Mouse (Mus musculus) heart, adult 10 weeks (tissue): ENCODE results near the gene Ubald2. TPM values are rescaled to one million over a fixed set of nuclear protein-coding genes. Genes with fewer than 3 reads are reported as not detected.

Source experiments
- polyA plus RNA-seq: library from polyadenylated mRNA; stranded (reverse); fragments of 350-450 nt; fragmentation: Illumina TruSeq; extraction: RNeasy Lipid Tissue Mini Kit (QIAGEN cat#74804); gene quantifications from one replicate; pipeline ENCODE4 v1.2.3, GENCODE M21; 2014; ENCODE audit warnings: low read depth, low replicate concordance

Ubald2 gene
- 29.6 TPM for polyA plus RNA-seq

DNA sequence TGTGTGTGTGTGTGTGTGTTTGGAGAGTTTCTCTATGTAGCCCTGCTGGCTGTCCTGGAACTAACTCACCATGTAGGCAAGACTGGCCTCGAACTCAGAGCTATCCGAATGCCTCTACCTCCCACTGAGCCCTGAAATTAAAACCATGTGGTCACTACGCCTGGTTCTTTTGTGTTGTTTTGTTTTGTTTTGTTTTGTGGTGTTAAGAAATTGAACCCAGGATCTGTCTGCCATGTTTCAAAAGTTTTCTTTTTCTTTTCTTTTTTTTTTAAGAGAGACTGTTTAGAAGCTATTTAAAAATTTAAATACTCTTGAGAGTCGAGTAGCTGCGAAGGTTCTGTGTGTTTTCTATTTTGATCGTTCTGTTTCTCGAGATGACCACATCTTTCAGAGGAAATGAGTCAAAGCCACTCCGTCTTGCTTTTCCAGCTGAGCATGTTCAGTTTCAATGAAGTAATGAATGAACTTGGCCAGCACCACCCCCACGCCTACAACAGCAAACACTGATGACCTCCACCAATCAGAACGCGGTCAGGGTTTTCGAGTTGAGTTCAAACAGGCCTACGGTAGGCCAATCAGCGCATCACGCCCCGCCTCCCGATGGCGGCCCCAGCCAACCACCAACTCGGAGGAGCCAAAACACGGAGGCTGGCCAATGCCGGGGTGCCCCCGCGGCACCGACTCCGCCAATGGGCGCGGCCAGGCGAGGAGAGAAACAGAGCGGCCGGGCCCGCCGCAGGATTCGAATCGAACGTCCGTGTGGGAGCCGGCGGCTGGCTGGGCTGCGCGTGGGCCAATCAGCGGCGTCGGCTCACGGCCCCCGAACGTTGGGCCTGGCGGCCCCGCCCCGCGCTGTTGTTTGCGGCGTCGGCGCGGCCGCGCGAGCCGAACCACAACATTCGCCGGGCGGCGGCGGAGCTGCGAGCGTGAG lies at the start of gene Ubald2:
Ubald2 (plus strand) TSS at position 739 of the 931 bp plus-strand sequence.

DNA sequence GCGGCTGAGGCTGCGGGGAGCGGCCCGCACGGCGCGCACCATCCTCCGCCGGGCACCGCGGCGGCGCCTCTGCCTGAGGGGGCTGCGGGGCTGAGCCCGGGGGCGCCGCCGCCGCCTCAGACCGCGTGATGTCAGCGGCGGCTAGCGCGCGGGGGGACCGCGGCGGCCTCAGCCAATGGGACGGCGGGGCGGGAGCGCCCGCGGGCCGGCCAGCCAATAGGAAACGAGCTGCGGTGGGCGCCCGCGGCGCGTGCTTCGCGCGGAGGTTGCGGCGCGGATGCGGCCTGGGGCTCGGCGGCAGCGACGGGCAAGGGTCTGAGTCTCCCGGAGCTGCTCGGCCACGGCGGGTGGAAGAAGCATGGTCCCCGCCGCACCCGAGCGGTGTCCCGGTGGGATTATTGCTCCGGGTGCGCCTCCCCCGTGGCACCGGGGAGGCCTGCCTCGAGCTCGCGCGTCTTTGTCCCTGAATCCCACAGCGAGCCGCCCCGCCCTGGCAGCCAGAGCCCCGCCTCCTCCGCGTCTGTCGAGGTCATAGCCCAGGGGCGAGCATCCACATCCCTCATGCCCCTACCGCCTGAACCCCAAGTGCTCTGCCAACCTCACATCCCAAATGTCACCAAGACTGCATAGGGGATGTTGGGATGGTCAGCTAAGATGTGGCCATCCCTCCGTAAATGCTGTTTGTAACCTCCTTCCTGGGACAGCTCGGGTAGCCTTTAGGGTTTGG lies 20.8 kb upstream of the Ubald2 start, which contains the start of gene Rnf157:
Rnf157 (minus strand) TSS at position 129 of the 727 bp plus-strand sequence.

DNA sequence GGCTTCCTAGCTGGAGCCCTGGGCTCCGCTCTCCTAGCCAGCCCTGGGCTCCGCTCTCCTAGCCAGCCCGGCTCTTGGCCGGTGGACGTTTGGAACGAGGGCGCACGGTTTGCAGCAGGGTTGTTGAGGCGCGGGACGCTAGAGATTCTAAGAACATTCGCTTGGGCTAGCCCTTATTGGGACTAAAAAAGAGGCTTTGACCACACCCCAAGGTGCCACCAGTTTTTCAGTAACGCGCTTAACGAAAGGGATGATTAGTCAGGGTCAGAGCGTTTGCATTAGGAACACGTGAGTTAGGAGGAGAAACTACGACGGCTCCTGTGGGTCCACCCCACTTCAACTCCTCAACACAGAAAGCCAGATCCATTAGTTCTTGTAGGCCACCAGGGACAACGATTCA lies 32.2 kb downstream of the Ubald2 start, which contains the start of gene Qrich2:
Qrich2 (minus strand) TSS at position 101 of the 400 bp plus-strand sequence.

Other genes with a start within 250 kb of the Ubald2 start
- 10.5 TPM for gene Ten1, start 235.2 kb upstream of the Ubald2 start, polyA plus RNA-seq
- 239 TPM for gene Acox1, start 235.0 kb upstream of the Ubald2 start, polyA plus RNA-seq
- 0.24 TPM for gene Evpl, start 196.0 kb upstream of the Ubald2 start, polyA plus RNA-seq
- gene Srp68, start 159.9 kb upstream of the Ubald2 start, polyA plus RNA-seq = 56.6 TPM
- gene Galr2, start 153.2 kb upstream of the Ubald2 start, polyA plus RNA-seq = not detected
- 34.8 TPM for gene Exoc7, start 126.9 kb upstream of the Ubald2 start, polyA plus RNA-seq
- not detected for gene Foxj1, start 98.7 kb upstream of the Ubald2 start, polyA plus RNA-seq
- gene Rnf157, start 21.1 kb upstream of the Ubald2 start, polyA plus RNA-seq = 4.7 TPM
- gene Qrich2, start 32.1 kb downstream of the Ubald2 start, polyA plus RNA-seq = not detected
- 29.6 TPM for gene Prpsap1, start 60.1 kb downstream of the Ubald2 start, polyA plus RNA-seq
- 1.5 TPM for gene Sphk1, start 96.8 kb downstream of the Ubald2 start, polyA plus RNA-seq
- gene Ube2o, start 147.4 kb downstream of the Ubald2 start, polyA plus RNA-seq = 19.6 TPM
- gene Aanat, start 152.3 kb downstream of the Ubald2 start, polyA plus RNA-seq = not detected
- gene Rhbdf2, start 192.9 kb downstream of the Ubald2 start, polyA plus RNA-seq = 9.1 TPM
- 1.2 TPM for gene Prcd, start 219.4 kb downstream of the Ubald2 start, polyA plus RNA-seq
- 42.8 TPM for gene Cygb, start 220.2 kb downstream of the Ubald2 start, polyA plus RNA-seq